In genomic region chr17:15679966-15680630, GRCm38 (mm10) we compare ENCODE assay signal across 18 mouse cellular contexts.
"Had no signal": no experiment of that assay in that cellular context is flagged by ENCODE, and none has a peak within 500 bp of the region (broad histone marks: within the 10 kb centered on the region; RNA-seq: fewer than 3 reads in every experiment).

No protein-coding gene starts in this region.

- H3K9ac ChIP-seq: liver, embryonic 14.5 days; liver, postnatal 0 days; lung, embryonic 14.5 days; midbrain, embryonic 13.5 days; stomach, embryonic 15.5 days had no signal

- H3K36me3 ChIP-seq: midbrain, embryonic 13.5 days; stomach, embryonic 15.5 days had no signal

- H3K9me3 ChIP-seq: midbrain, embryonic 13.5 days; stomach, embryonic 15.5 days had no signal

- H3K4me2 ChIP-seq: lung, embryonic 14.5 days; midbrain, embryonic 13.5 days; stomach, embryonic 15.5 days had no signal

- H3K4me3 ChIP-seq: layer of hippocampus, adult 2 months; left cerebral cortex, adult 2 months; midbrain, embryonic 13.5 days; stomach, embryonic 15.5 days had no signal

- H3K4me1 ChIP-seq: stomach, embryonic 15.5 days had no signal

- H3K27me3 ChIP-seq: midbrain, embryonic 13.5 days; stomach, embryonic 15.5 days had no signal

- H3K27ac ChIP-seq: kidney, postnatal 0 days; layer of hippocampus, adult 2 months; left cerebral cortex, adult 2 months; liver, embryonic 14.5 days; macrophage; midbrain, embryonic 13.5 days; stomach, embryonic 15.5 days had no signal

- DNase-seq: kidney, adult 2 months; kidney, postnatal 25 days; layer of hippocampus, adult 9-11 months; layer of hippocampus, postnatal 36 days; liver, postnatal 0 days; lung, embryonic 14.5 days; right cerebral cortex, postnatal 14 days; right cerebral cortex, postnatal 4 days; thymus, adult 2 months had no signal

- ATAC-seq: intestine, postnatal 0 days; liver, postnatal 0 days; lung, postnatal 0 days; midbrain, embryonic 13.5 days had no signal
